Mouse (Mus musculus) fat pad, adult 2 months (tissue): ENCODE data around the gene Glt1d1.

Experiments
- DNase-seq: peaks from one replicate; pipeline ENCODE4 v3.0.0-alpha.2; 2011; ENCODE audit warnings: low read depth, low spot score; ENCODE audit errors: extremely low read depth

Gene Glt1d1

GRCm38 (mm10) chr5:127632167-127633145 is at the start of gene Glt1d1, which contains the start of gene Slc15a4:
TSS of gene Glt1d1 (plus strand) at chr5:127632262.
TSS of gene Slc15a4 (minus strand) at chr5:127632897.
- no peak for DNase-seq

- no peak for DNase-seq
These were observed 48.4 kb upstream of the Glt1d1 start for GRCm38 (mm10) chr5:127583658-127584057.

GRCm38 (mm10) chr5:127587854-127588253 is 44.2 kb upstream of the Glt1d1 start:
- no peak for DNase-seq

GRCm38 (mm10) chr5:127592406-127592805 is 39.7 kb upstream of the Glt1d1 start:
- DNase-seq: no peak

- DNase-seq: no peak
These were observed 39.2 kb upstream of the Glt1d1 start for GRCm38 (mm10) chr5:127592854-127593253.

GRCm38 (mm10) chr5:127595676-127596075 is 36.4 kb upstream of the Glt1d1 start:
- DNase-seq: no peak

GRCm38 (mm10) chr5:127596862-127597261 is 35.2 kb upstream of the Glt1d1 start:
- DNase-seq: no peak

GRCm38 (mm10) chr5:127602996-127603395 is 29.1 kb upstream of the Glt1d1 start:
- DNase-seq: no peak

- no peak for DNase-seq
These were observed 24.6 kb upstream of the Glt1d1 start for GRCm38 (mm10) chr5:127607507-127607906.

GRCm38 (mm10) chr5:127609191-127609714 is 22.8 kb upstream of the Glt1d1 start:
- no peak for DNase-seq

GRCm38 (mm10) chr5:127610787-127611509 is 21.1 kb upstream of the Glt1d1 start:
- no peak for DNase-seq

- DNase-seq: no peak
These were observed 20.2 kb upstream of the Glt1d1 start for GRCm38 (mm10) chr5:127611881-127612280.

GRCm38 (mm10) chr5:127612397-127612796 is 19.7 kb upstream of the Glt1d1 start:
- DNase-seq: no peak

GRCm38 (mm10) chr5:127615459-127615858 is 16.6 kb upstream of the Glt1d1 start:
- no peak for DNase-seq

- no peak for DNase-seq
These were observed 15.9 kb upstream of the Glt1d1 start for GRCm38 (mm10) chr5:127616151-127616550.

- peak; percentile 42 for DNase-seq
These were observed 15.0 kb upstream of the Glt1d1 start for GRCm38 (mm10) chr5:127616884-127617635.

- no peak for DNase-seq
These were observed 13.2 kb upstream of the Glt1d1 start for GRCm38 (mm10) chr5:127618834-127619233.

GRCm38 (mm10) chr5:127620371-127620770 is 11.7 kb upstream of the Glt1d1 start:
- DNase-seq: peak; percentile 96

- no peak for DNase-seq
These were observed 11.0 kb upstream of the Glt1d1 start for GRCm38 (mm10) chr5:127621108-127621507.

GRCm38 (mm10) chr5:127624427-127625213 is 7.4 kb upstream of the Glt1d1 start:
- no peak for DNase-seq
